8 mouse cellular contexts compared by ENCODE assay signal in genomic region chr10:105840928-105841888, GRCm38 (mm10). TPM values are rescaled to one million over a fixed set of nuclear protein-coding genes. Genes with fewer than 3 reads are reported as not detected.
DNase-seq lines count a peak whose midpoint lies in the region; ATAC-seq lines count a peak whose summit lies in the region.

Gene Ccdc59 (plus strand): TSS chr10:105841067.
Gene Mettl25 (minus strand): TSS chr10:105841380.

- H3K4me3 ChIP-seq in hindbrain, embryonic 11.5 days (ENCODE audit: low read depth, low read length) = peak within 1 kb of the TSS; percentile 86

- no peaks in the 10 kb centered on the region for H3K27me3 ChIP-seq in hindbrain, embryonic 11.5 days (ENCODE audit: control insufficient read depth, insufficient read depth, low read length)

- no peaks in the 10 kb centered on the region for H3K9me3 ChIP-seq in hindbrain, embryonic 11.5 days (ENCODE audit: control insufficient read depth, low read length)

- ATAC-seq in hindbrain, embryonic 11.5 days (ENCODE audit: low FRiP score) = peak; percentile 98

- H3K4me2 ChIP-seq in hindbrain, embryonic 11.5 days (replicated peaks; ENCODE audit: low read depth, low read length) = peak within 1 kb of the TSS; percentile 55

- H3K4me1 ChIP-seq in hindbrain, embryonic 11.5 days (replicated peaks; ENCODE audit: control insufficient read depth, insufficient read depth, low read length) = no peaks in the 10 kb centered on the region

- H3K27ac ChIP-seq in hindbrain, embryonic 11.5 days (ENCODE audit: low read depth, low read length) = peak within 1 kb of the TSS; percentile 89

- peak within 1 kb of the TSS; percentile 81 for H3K9ac ChIP-seq in hindbrain, embryonic 11.5 days (ENCODE audit: low read depth, low read length)

- under 1% methylated on average over 85 of the region's 90 CpGs for WGBS in hindbrain, embryonic 11.5 days

- peak; percentile 97 for DNase-seq in Muller cell, postnatal 12 days (ENCODE audit: inconsistent ontology term)
- peak; percentile 97 for DNase-seq in cerebellum, adult 9-11 months
- peak; percentile 93 to 98 for DNase-seq in frontal cortex, adult 2 months (ENCODE audit: extremely low spot score in 1 of 2, low spot score in 1 of 2)
- peak; percentile 98 for DNase-seq in hindbrain, embryonic 11.5 days (ENCODE audit: low spot score)
- DNase-seq in layer of hippocampus, postnatal 10 days (ENCODE audit: low spot score in 2 of 2) = peak; percentile 97 to 99
- peak; percentile 98 for DNase-seq in lung, postnatal 10 days
- DNase-seq in ovary, postnatal 36 days (ENCODE audit: low spot score) = peak; percentile 97
- DNase-seq in thymus, postnatal 25 days = peak; percentile 97

- 0 out of 2 replicates have a peak, but pooled peaks cover 2% of the 10 kb centered on the region for H3K36me3 ChIP-seq in hindbrain, embryonic 11.5 days (ENCODE audit: control insufficient read depth, insufficient read depth, low read length)

RNA-seq across cellular contexts. Expression of gene Ccdc59, which starts in this region (rescaled TPM):
- polyA plus RNA-seq in frontal cortex, adult 2 months (2012; rRNA removed) = 24.1 and 26.9 TPM in 2 replicates
- 54.4 and 55.7 TPM in 2 replicates for polyA plus RNA-seq in hindbrain, embryonic 11.5 days (2014; fragmentation: Nextera tagmentation; extraction: Ambion mirVana)
- total RNA-seq in layer of hippocampus, postnatal 10 days (2021) = 10 to 100 TPM; 16.7 to 18.7 TPM

RNA-seq across cellular contexts. Expression of gene Mettl25, which starts in this region (rescaled TPM):
- polyA plus RNA-seq in frontal cortex, adult 2 months (2012; rRNA removed) = 11.8 and 12.0 TPM in 2 replicates
- 13.7 and 19.1 TPM in 2 replicates for polyA plus RNA-seq in hindbrain, embryonic 11.5 days (2014; fragmentation: Nextera tagmentation; extraction: Ambion mirVana)
- 1 to 10 TPM; 8.7 to 9.6 TPM for total RNA-seq in layer of hippocampus, postnatal 10 days (2021)

Comparison
In these comparisons a context has a peak if more than half of its experiments do, and no peak if none do; other contexts are left out.
1. Peak in every context shown above with its lines: DNase-seq, ATAC-seq, H3K4me3 ChIP-seq and H3K27ac ChIP-seq.